In the genomic region with DNA sequence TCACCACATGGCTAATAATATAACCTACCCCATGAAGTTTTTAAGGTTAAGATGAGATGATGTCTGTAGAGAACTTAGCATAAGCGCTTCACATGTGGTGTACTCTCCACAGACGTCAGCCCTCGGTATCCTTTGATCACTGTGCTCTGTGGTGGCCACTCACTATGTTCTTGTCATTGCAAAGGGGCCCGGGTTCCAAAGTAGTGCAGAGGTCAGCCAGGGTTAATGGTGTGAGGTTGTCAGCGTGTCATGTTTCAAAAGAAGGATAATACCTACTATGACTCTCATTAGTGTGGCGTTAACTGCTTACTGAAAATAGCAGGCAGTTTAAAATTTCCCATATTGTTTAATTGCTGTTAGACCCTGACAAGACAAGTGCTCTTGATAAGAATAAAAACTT, we compare ENCODE assay signal across 18 mouse cellular contexts. TPM values are rescaled to one million over a fixed set of nuclear protein-coding genes. Genes with fewer than 3 reads are reported as not detected.
A peak's percentile ranks its signal among the peaks of the same experiment; 100 is the strongest.
DNase-seq lines count a peak whose midpoint lies in the region; ATAC-seq lines count a peak whose summit lies in the region.
"Had no signal": no experiment of that assay in that cellular context is flagged by ENCODE, and none has a peak within 500 bp of the region (broad histone marks: within the 10 kb centered on the region; RNA-seq: fewer than 3 reads in every experiment).

No protein-coding gene starts in this region.

- peak; percentile 23 for DNase-seq in limb, embryonic 11.5 days (ENCODE audit: low spot score)
- no peak for DNase-seq in limb, embryonic 10.5 days (ENCODE audit: low spot score)
- DNase-seq in embryo, embryonic 11 days = peak; percentile 57
- DNase-seq in embryonic facial prominence, embryonic 11.5 days (ENCODE audit: low spot score) = peak; percentile 7
- no peak for DNase-seq in cerebellum, adult 11 months
- DNase-seq in left cerebral cortex, postnatal 14 days (ENCODE audit: low spot score in 2 of 2) = no peak
- DNase-seq: adrenal gland, adult 8-10 months; adrenal gland, postnatal 36 days; cerebellum, adult 8-10 months; cerebellum, postnatal 14 days; forebrain, postnatal 0 days; gastrocnemius, postnatal 36 days; heart, postnatal 10 days; heart, postnatal 4 days; kidney, adult 11 months had no signal

- intact Hi-C loops in left cerebral cortex, postnatal 14 days (cut with DNase I) = no loop called here

- no peak overlapping the region for H3K4me2 ChIP-seq in limb, embryonic 11.5 days (ENCODE audit: low read depth, severe bottlenecking)
- H3K4me2 ChIP-seq in embryonic facial prominence, embryonic 11.5 days (ENCODE audit: low read depth, low read length) = no peak overlapping the region
- H3K4me2 ChIP-seq: embryonic facial prominence, embryonic 13.5 days; forebrain, embryonic 12.5 days; hindbrain, embryonic 15.5 days had no signal

- no peak overlapping the region for H3K4me3 ChIP-seq in limb, embryonic 11.5 days (ENCODE audit: low read depth, low read length)
- no peak overlapping the region for H3K4me3 ChIP-seq in limb, embryonic 10.5 days
- H3K4me3 ChIP-seq in embryonic facial prominence, embryonic 11.5 days (ENCODE audit: low read depth, low read length) = no peak overlapping the region
- H3K4me3 ChIP-seq: embryonic facial prominence, embryonic 13.5 days; forebrain, embryonic 12.5 days; hindbrain, embryonic 15.5 days had no signal

- H3K9me3 ChIP-seq in limb, embryonic 11.5 days (ENCODE audit: control insufficient read depth, low read length) = no peaks in the 10 kb centered on the region
- no peaks in the 10 kb centered on the region for H3K9me3 ChIP-seq in limb, embryonic 10.5 days (replicated peaks)
- H3K9me3 ChIP-seq in embryonic facial prominence, embryonic 11.5 days (replicated peaks; ENCODE audit: control insufficient read depth, low read length) = no peaks in the 10 kb centered on the region
- H3K9me3 ChIP-seq: embryonic facial prominence, embryonic 13.5 days; forebrain, embryonic 12.5 days; hindbrain, embryonic 15.5 days had no signal

- no peak overlapping the region for H3K9ac ChIP-seq in limb, embryonic 11.5 days (ENCODE audit: low read length)
- no peak overlapping the region for H3K9ac ChIP-seq in embryonic facial prominence, embryonic 11.5 days (replicated peaks; ENCODE audit: low read length)
- H3K9ac ChIP-seq: embryonic facial prominence, embryonic 13.5 days; forebrain, embryonic 12.5 days; forebrain, postnatal 0 days; hindbrain, embryonic 15.5 days had no signal

- H3K27me3 ChIP-seq in limb, embryonic 11.5 days (ENCODE audit: control insufficient read depth, insufficient read depth, low read length) = no peaks in the 10 kb centered on the region
- peaks cover 6% of the 10 kb centered on the region; the same call in 1 of the 2 replicates for H3K27me3 ChIP-seq in limb, embryonic 10.5 days (ENCODE audit: low read depth, poor library complexity, severe bottlenecking)
- H3K27me3 ChIP-seq in embryonic facial prominence, embryonic 11.5 days (ENCODE audit: control insufficient read depth, insufficient read depth, low read length) = no peaks in the 10 kb centered on the region
- H3K27me3 ChIP-seq: embryonic facial prominence, embryonic 13.5 days; forebrain, embryonic 12.5 days; hindbrain, embryonic 15.5 days had no signal

- H3K36me3 ChIP-seq in limb, embryonic 11.5 days (ENCODE audit: control insufficient read depth, insufficient read depth, low read length) = no peaks in the 10 kb centered on the region; the same call in 1 of the 2 replicates
- H3K36me3 ChIP-seq in limb, embryonic 10.5 days = peaks cover 46% of the 10 kb centered on the region
- H3K36me3 ChIP-seq in embryonic facial prominence, embryonic 11.5 days (replicated peaks; ENCODE audit: control insufficient read depth, insufficient read depth, low read depth, low read length) = no peaks in the 10 kb centered on the region

- H3K27ac ChIP-seq in limb, embryonic 11.5 days (replicated peaks; ENCODE audit: low read depth, low read length) = no peak overlapping the region
- no peak overlapping the region for H3K27ac ChIP-seq in limb, embryonic 10.5 days
- no peak overlapping the region for H3K27ac ChIP-seq in embryonic facial prominence, embryonic 11.5 days (replicated peaks; ENCODE audit: low read depth, low read length)
- H3K27ac ChIP-seq: embryonic facial prominence, embryonic 13.5 days; forebrain, embryonic 12.5 days; hindbrain, embryonic 15.5 days had no signal

- ATAC-seq in limb, embryonic 11.5 days (ENCODE audit: insufficient number of reproducible peaks, low FRiP score, low TSS enrichment, low read depth) = no peak
- no peak for ATAC-seq in embryonic facial prominence, embryonic 11.5 days (replicated peaks; ENCODE audit: insufficient number of reproducible peaks, low FRiP score, low TSS enrichment, low read depth)
- ATAC-seq: forebrain, postnatal 0 days had no signal

- H3K4me1 ChIP-seq in limb, embryonic 11.5 days (ENCODE audit: control insufficient read depth, insufficient read depth, low read length) = 0 out of 2 replicates have a peak, but pooled peaks cover 3% of the 10 kb centered on the region
- H3K4me1 ChIP-seq in limb, embryonic 10.5 days = peaks cover 23% of the 10 kb centered on the region
- H3K4me1 ChIP-seq in embryonic facial prominence, embryonic 11.5 days (ENCODE audit: control insufficient read depth, insufficient read depth, low read length) = no peaks in the 10 kb centered on the region; the same call in 1 of the 2 replicates
- H3K4me1 ChIP-seq: hindbrain, embryonic 15.5 days had no signal

- 13% methylated on average over 6 of the region's 6 CpGs for WGBS in limb, embryonic 11.5 days
- 14% methylated on average over 6 of the region's 6 CpGs for WGBS in limb, embryonic 10.5 days
- 32% methylated on average over 6 of the region's 6 CpGs for WGBS in embryonic facial prominence, embryonic 11.5 days

RNA-seq across cellular contexts. Expression of a gene that starts 37.6 kb away (rescaled TPM):
- polyA plus RNA-seq in limb, embryonic 11.5 days (2014; fragmentation: Nextera tagmentation; extraction: Ambion mirVana) = 114 and 116 TPM in 2 replicates
- polyA plus RNA-seq in limb, embryonic 10.5 days (2016; fragmentation: Nextera tagmentation; extraction: Ambion mirVana) = 83.8 and 102 TPM in 2 replicates
- 113 and 149 TPM in 2 replicates for polyA plus RNA-seq in embryonic facial prominence, embryonic 11.5 days (2014; fragmentation: Nextera tagmentation; extraction: Ambion mirVana)
- 100 to 1,000 TPM; 435 to 436 TPM for total RNA-seq in left cerebral cortex, postnatal 14 days (2021)

RNA-seq across cellular contexts. Expression of a gene that starts 43.6 kb away (rescaled TPM):
- 53.4 and 56.0 TPM in 2 replicates for polyA plus RNA-seq in limb, embryonic 11.5 days (2014; fragmentation: Nextera tagmentation; extraction: Ambion mirVana)
- 51.7 and 53.9 TPM in 2 replicates for polyA plus RNA-seq in limb, embryonic 10.5 days (2016; fragmentation: Nextera tagmentation; extraction: Ambion mirVana)
- polyA plus RNA-seq in embryonic facial prominence, embryonic 11.5 days (2014; fragmentation: Nextera tagmentation; extraction: Ambion mirVana) = 58.4 and 60.2 TPM in 2 replicates
- total RNA-seq in left cerebral cortex, postnatal 14 days (2021) = 10 to 100 TPM; 25.2 to 27.0 TPM

Comparison
In these comparisons a context has a peak if more than half of its experiments do, and no peak if none do; other contexts are left out.
1. DNase-seq: peak in limb, embryonic 11.5 days (single experiment), embryo, embryonic 11 days (single experiment) and embryonic facial prominence, embryonic 11.5 days (single experiment); none in limb, embryonic 10.5 days (single experiment), cerebellum, adult 11 months (single experiment) and left cerebral cortex, postnatal 14 days (0 of 2).